Mouse (Mus musculus) olfactory bulb, adult 2 months (tissue): ENCODE results near the gene Zfp384. TPM values are rescaled to one million over a fixed set of nuclear protein-coding genes. Genes with fewer than 3 reads are reported as not detected.

Source experiments
- H3K27ac ChIP-seq: fragments of 200-500 bp; 2 replicates; pipeline ENCODE4 v1.5.1; 2012; ENCODE audit warnings: low read depth, low read length; ENCODE audit not compliant: insufficient read depth
- H3K4me1 ChIP-seq: fragments of 200-500 bp; 2 replicates; pipeline ENCODE4 v1.6.1; 2012; ENCODE audit warnings: low read length; ENCODE audit not compliant: control insufficient read depth, insufficient read depth
- H3K4me3 ChIP-seq: fragments of 200-500 bp; 2 replicates; pipeline ENCODE4 v1.5.1; 2012; ENCODE audit warnings: mild to moderate bottlenecking, low read depth, low read length, moderate library complexity; ENCODE audit not compliant: insufficient read depth
- CTCF ChIP-seq: fragments of 200-500 bp; IDR thresholded peaks from 2 replicates; pipeline ENCODE4 v1.5.1; 2012; ENCODE audit warnings: low read depth, mild to moderate bottlenecking, low read length, moderate library complexity; ENCODE audit not compliant: insufficient read depth
- POLR2A ChIP-seq: fragments of 200-500 bp; IDR thresholded peaks from 2 replicates; pipeline ENCODE4 v1.6.1; 2012; ENCODE audit warnings: mild to moderate bottlenecking, low read depth, low read length, moderate library complexity; ENCODE audit not compliant: insufficient read depth
- WGBS: fragments of 180-500 bp; shearing (Covaris S2); methylation state at CpG from one replicate; pipeline ENCODE4 v1.1.7; 2018; 5-methylcytosine and 5-hydroxymethylcytosine counted together
- polyA plus RNA-seq: library from polyadenylated mRNA; stranded (reverse); fragments of >200 nt; gene quantifications from 2 replicates; pipeline ENCODE4 v1.2.4, GENCODE M21; 2012; ENCODE audit warnings: low replicate concordance; ENCODE audit not compliant: missing spikeins, insufficient read depth, insufficient read length

The Zfp384 gene
- polyA plus RNA-seq, 1 experiment = 212 TPM

DNA sequence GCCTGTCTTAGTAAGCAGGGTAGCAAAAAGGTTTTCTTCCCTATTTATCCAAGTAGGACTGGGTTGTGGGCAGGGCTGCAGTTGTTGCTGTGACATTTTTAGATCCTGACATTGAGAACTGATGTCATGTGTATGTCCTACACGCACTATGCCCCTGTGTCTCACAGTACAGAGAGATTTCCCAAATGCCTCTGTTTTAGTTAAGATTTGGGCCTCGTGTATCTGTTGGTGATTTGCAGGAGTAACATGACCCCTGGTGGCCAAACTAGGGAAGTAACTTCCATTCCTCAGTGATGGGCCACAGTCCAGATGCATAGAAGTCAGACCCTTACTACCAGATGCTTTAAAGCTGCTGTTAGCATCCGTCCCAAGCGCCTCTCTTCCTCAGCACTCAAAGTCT is 75.5 kb downstream of the Zfp384 start:
- Histone ChIP-seq H3K4me3 (no peak overlapping the region), H3K4me1 (peaks cover 19% of the 10 kb centered on the region), H3K27ac (no peak overlapping the region)
- no peak for TF ChIP-seq CTCF
- no peak for TF ChIP-seq POLR2A
- WGBS = 3% methylated on average over 4 of the region's 4 CpGs

Other genes starting within 250 kb of the Zfp384 start
- gene Eno2, start 239.5 kb upstream of the Zfp384 start, polyA plus RNA-seq = 916 and 939 TPM in 2 replicates
- not detected in 2 replicates for gene Lrrc23, start 229.4 kb upstream of the Zfp384 start, polyA plus RNA-seq
- gene Spsb2, start 200.5 kb upstream of the Zfp384 start, polyA plus RNA-seq = not detected in 2 replicates
- 644 TPM in 1 of 2 replicates, not detected in the other for gene Tpi1, start 194.8 kb upstream of the Zfp384 start, polyA plus RNA-seq
- 225 TPM in 1 of 2 replicates, not detected in the other for gene Usp5, start 179.7 kb upstream of the Zfp384 start, polyA plus RNA-seq
- not detected in 2 replicates for gene Cdca3, start 179.6 kb upstream of the Zfp384 start, polyA plus RNA-seq
- not detected in 2 replicates for gene Gnb3, start 168.9 kb upstream of the Zfp384 start, polyA plus RNA-seq
- gene P3h3, start 151.4 kb upstream of the Zfp384 start, polyA plus RNA-seq = not detected in 2 replicates
- gene Gpr162, start 145.2 kb upstream of the Zfp384 start, polyA plus RNA-seq = not detected in 2 replicates
- 395 and 682 TPM in 2 replicates for gene Cd4, start 120.9 kb upstream of the Zfp384 start, polyA plus RNA-seq
- gene Lag3, start 97.4 kb upstream of the Zfp384 start, polyA plus RNA-seq = not detected in 2 replicates
- not detected in 2 replicates for gene Ptms, start 89.0 kb upstream of the Zfp384 start, polyA plus RNA-seq
- not detected in 2 replicates for gene Mlf2, start 77.8 kb upstream of the Zfp384 start, polyA plus RNA-seq
- 255 TPM in 1 of 2 replicates, not detected in the other for gene Cops7a, start 43.6 kb upstream of the Zfp384 start, polyA plus RNA-seq
- gene Pianp, start 12.5 kb upstream of the Zfp384 start, polyA plus RNA-seq = not detected in 2 replicates
- not detected in 2 replicates for gene Ing4, start 30.6 kb downstream of the Zfp384 start, polyA plus RNA-seq
- gene Acrbp, start 40.5 kb downstream of the Zfp384 start, polyA plus RNA-seq = not detected in 2 replicates
- gene Lpar5, start 58.8 kb downstream of the Zfp384 start, polyA plus RNA-seq = not detected in 2 replicates
- gene Chd4, start 86.8 kb downstream of the Zfp384 start, polyA plus RNA-seq = 91.6 and 138 TPM in 2 replicates
- gene Nop2, start 122.8 kb downstream of the Zfp384 start, polyA plus RNA-seq = not detected in 2 replicates
- not detected in 2 replicates for gene Iffo1, start 136.1 kb downstream of the Zfp384 start, polyA plus RNA-seq
- 844 TPM in 1 of 2 replicates, not detected in the other for gene Gapdh, start 157.3 kb downstream of the Zfp384 start, polyA plus RNA-seq
- gene Ncapd2, start 182.6 kb downstream of the Zfp384 start, polyA plus RNA-seq = not detected in 2 replicates
- gene Mrpl51, start 182.7 kb downstream of the Zfp384 start, polyA plus RNA-seq = not detected in 2 replicates
- 312 and 918 TPM in 2 replicates for gene Vamp1, start 206.4 kb downstream of the Zfp384 start, polyA plus RNA-seq
- gene Tapbpl, start 222.7 kb downstream of the Zfp384 start, polyA plus RNA-seq = not detected in 2 replicates
- not detected in 2 replicates for gene Cd27, start 227.9 kb downstream of the Zfp384 start, polyA plus RNA-seq